Mouse (Mus musculus): ENCODE data around the gene Armc2. TPM values are rescaled to one million over a fixed set of nuclear protein-coding genes. Genes with fewer than 3 reads are reported as not detected.
A peak's percentile ranks its signal among the peaks of the same experiment; 100 is the strongest.

Armc2 gene
- polyA plus RNA-seq, 1 experiment: 10.2 TPM

DNA sequence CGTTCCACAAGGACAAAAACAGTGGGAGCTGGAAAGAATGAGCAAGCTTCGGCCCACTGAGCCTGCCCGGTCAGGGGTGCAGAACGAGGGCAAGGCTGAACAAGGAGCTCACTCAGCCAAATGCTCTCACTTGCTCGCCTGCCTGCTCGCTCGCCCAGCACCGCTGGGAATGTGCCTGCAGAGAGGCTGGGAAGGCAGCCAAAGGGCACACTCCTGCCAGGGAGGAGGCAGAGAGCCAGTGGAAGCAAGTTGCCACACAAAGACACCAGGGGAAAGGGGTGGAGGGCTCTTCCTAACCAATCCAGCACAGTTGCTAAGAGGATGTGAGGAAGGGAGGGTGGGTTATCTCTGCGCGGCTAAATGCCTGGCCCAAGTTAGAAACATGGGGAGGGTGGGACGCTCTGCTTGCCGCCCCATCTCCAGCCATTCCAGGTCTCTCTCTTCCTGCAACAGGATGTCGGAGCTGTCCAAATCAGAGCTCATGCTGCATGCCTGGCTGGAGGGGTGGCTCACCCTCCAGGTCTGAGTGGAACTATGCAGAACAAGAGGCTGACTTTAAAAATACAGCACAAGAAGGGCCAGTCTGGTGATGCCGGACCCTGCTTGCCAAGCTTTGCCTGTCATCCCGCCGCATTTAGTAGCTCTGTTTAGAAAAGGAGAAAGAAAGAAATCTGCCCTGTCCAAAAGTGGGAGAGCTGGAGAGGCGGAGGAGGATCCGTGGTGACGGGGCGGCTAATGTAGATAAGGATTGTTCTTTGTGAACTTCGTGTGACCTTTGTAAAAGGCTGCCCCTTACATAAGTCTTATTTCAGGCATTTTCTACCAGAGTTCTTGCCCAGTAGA lies 83.4 kb downstream of the Armc2 start:
- DNase-seq (ENCODE audit: low read depth): peak; percentile 98
- TF ChIP-seq CTCF (IDR thresholded peaks at IDR 0.05; ENCODE audit: borderline replicate concordance, extremely low read depth, insufficient read depth, insufficient read length) (no peak), POLR2A (IDR thresholded peaks at IDR 0.05; ENCODE audit: borderline replicate concordance, extremely low read depth, insufficient read depth, insufficient read length, poor library complexity, severe bottlenecking) (no peak)

DNA sequence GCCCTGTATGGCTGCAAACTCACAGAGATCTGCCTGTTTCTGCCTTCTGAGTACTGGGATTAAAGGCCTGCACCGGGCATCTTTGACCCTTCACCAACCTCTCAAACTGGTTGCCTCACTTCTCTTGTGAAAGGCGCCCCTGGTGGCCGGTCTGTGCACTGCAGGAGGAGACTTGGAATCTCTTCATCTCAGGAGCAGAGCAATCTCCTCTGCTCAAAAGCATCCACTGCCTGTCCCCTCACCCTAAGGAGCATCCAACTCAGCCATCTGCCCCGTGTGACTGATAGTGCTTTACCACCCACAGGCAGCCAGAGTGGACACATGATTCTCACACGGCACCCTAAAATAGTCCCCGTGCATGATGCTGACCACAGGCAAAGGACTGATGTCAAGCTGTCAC lies 84.7 kb downstream of the Armc2 start:
- peak; percentile 67 for TF ChIP-seq CTCF (IDR thresholded peaks at IDR 0.05; ENCODE audit: borderline replicate concordance, extremely low read depth, insufficient read depth, insufficient read length)
- no peak for TF ChIP-seq POLR2A (IDR thresholded peaks at IDR 0.05; ENCODE audit: borderline replicate concordance, extremely low read depth, insufficient read depth, insufficient read length, poor library complexity, severe bottlenecking)
- DNase-seq (ENCODE audit: low read depth): peak; percentile 31

DNA sequence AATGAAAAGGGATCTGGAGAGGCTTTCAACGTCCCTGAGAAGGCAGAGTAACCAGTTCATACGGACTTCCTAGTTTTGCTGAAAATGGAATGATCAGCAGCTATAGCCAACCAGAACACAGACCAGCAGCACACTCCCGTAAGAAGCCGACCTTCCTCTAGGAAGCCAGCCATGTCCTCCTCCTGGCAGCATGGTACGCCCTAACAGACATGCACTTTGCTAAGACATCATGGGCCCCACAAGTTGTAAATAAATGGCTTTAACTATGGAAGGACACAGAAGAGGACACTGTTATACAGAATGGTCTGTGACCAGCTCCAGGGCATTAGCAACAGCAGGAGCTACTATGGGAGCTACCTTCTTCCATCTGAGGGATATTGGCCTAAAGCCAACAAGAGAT lies 85.3 kb downstream of the Armc2 start:
- DNase-seq (ENCODE audit: low read depth): no peak
- TF ChIP-seq CTCF (IDR thresholded peaks at IDR 0.05; ENCODE audit: borderline replicate concordance, extremely low read depth, insufficient read depth, insufficient read length) (no peak), POLR2A (IDR thresholded peaks at IDR 0.05; ENCODE audit: borderline replicate concordance, extremely low read depth, insufficient read depth, insufficient read length, poor library complexity, severe bottlenecking) (no peak)

DNA sequence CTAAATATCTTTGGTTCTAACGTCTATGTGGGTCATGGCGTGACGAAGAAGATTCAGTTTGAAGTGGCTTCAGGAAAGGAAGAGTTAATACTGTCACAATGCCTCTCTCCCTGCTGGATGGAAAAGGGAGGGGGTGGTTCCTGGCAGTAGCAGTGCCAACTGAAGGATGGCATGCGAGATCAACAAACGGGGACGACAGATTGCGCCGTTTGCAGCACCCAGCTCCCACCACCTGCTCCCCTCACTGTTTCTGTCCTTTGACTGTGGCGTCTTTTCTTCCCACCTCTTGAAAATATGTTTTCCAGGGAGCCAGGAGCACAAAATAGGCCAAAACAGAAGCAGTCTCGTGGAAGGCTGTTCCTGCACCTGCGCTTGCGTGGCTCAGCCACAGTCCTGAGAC lies 86.3 kb downstream of the Armc2 start:
- no peak for TF ChIP-seq POLR2A (IDR thresholded peaks at IDR 0.05; ENCODE audit: borderline replicate concordance, extremely low read depth, insufficient read depth, insufficient read length, poor library complexity, severe bottlenecking)
- TF ChIP-seq CTCF (IDR thresholded peaks at IDR 0.05; ENCODE audit: borderline replicate concordance, extremely low read depth, insufficient read depth, insufficient read length): no peak
- DNase-seq (ENCODE audit: low read depth): peak; percentile 94

DNA sequence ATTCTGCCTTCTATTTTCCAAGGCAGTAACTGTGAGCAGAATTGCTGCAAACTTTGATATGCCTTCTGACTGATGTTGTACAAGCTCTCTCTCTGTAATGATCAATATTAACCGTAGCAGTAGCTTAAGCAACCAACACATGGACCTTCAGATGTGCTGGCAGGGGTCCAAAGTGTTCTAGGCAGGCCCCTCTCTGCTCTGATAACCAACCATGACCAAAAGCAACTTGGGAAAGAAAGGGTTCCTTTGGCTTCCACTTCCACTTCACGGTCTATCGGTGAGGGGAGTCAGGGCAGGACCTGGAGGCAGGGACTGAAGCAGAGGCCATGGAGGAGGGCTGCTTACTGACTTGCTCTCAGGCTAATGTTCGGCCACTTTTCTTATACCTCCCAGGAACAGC lies 87.3 kb downstream of the Armc2 start:
- no peak for TF ChIP-seq POLR2A (IDR thresholded peaks at IDR 0.05; ENCODE audit: borderline replicate concordance, extremely low read depth, insufficient read depth, insufficient read length, poor library complexity, severe bottlenecking)
- TF ChIP-seq CTCF (IDR thresholded peaks at IDR 0.05; ENCODE audit: borderline replicate concordance, extremely low read depth, insufficient read depth, insufficient read length): no peak
- DNase-seq (ENCODE audit: low read depth): peak; percentile 43

DNA sequence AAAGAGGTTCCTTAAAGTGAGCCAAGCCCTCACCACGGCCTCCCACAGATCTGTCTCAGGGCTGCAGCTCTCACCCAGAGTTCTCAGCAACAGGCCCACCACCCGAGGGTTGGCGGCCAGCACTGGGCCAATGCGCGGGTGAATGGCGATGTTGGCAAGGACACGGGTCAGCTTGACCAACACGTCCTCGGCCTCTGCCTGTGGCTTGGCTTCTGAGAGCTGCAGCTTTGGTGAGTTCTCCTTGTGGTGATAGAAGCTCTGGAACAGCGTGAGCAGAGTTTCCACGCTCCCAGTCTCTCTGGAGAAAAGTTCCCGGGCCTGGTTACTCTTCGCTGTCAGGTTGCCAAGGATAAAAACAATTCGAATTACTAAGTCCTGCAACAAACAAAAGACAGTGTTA lies 91.5 kb downstream of the Armc2 start:
- TF ChIP-seq POLR2A (IDR thresholded peaks at IDR 0.05; ENCODE audit: borderline replicate concordance, extremely low read depth, insufficient read depth, insufficient read length, poor library complexity, severe bottlenecking): no peak
- peak; percentile 36 for DNase-seq (ENCODE audit: low read depth)

DNA sequence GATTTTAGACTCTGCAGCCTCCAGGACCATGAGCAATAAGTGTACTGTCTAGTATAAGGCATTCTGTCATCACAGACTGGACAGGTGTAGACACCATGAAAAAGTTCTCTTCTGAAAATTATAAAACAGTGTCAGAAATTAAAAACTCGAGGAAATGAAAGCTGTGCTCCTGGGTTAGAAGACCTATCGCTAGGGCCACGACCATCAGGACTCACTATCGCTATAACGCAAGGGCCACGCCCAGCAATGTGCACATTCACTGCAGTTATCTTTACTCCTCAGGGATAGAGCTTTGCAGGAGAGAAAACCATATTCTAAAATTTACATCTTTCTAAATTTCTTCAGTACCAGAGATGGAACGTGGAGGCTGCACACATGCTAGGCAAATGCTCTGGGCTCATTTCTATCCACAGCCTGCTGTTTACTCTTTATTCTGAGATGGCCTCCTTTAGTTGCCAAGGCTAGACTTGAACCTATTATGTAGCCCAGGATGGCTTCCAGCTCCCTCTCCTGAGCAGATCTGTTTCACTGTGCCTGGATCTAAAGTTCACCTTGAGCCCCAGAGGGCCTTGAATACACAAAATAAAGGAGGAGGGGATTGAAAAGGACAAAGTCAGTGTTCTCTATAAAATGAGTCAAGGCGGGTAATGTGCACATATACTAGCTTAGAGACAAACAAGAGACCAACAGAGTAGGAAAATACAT lies 105.8 kb downstream of the Armc2 start:
- DNase-seq (ENCODE audit: low read depth): no peak
- no peak for TF ChIP-seq POLR2A (IDR thresholded peaks at IDR 0.05; ENCODE audit: borderline replicate concordance, extremely low read depth, insufficient read depth, insufficient read length, poor library complexity, severe bottlenecking)
- no peak for TF ChIP-seq CTCF (IDR thresholded peaks at IDR 0.05; ENCODE audit: borderline replicate concordance, extremely low read depth, insufficient read depth, insufficient read length)

DNA sequence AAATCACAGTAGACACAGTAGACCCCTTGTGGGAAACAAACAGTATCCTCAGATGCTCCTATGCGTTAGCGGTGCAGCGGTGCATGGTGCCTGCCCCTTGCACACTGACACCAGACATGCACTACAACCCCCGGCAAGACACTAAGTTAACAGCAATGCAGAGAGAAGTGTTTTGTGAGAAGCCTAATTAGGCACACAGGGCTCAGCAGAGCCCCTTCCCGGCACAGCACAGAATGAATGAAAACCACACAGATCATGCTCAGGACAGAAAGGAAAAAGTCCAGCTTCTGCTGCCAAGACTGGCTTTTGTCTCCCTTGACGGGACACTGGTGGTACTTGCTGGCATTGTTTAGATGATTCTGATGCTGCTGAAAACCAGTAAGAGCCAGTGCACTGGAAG lies 109.3 kb downstream of the Armc2 start:
- TF ChIP-seq POLR2A (IDR thresholded peaks at IDR 0.05; ENCODE audit: borderline replicate concordance, extremely low read depth, insufficient read depth, insufficient read length, poor library complexity, severe bottlenecking) (no peak), CTCF (IDR thresholded peaks at IDR 0.05; ENCODE audit: borderline replicate concordance, extremely low read depth, insufficient read depth, insufficient read length) (no peak)
- DNase-seq (ENCODE audit: low read depth): peak; percentile 79

DNA sequence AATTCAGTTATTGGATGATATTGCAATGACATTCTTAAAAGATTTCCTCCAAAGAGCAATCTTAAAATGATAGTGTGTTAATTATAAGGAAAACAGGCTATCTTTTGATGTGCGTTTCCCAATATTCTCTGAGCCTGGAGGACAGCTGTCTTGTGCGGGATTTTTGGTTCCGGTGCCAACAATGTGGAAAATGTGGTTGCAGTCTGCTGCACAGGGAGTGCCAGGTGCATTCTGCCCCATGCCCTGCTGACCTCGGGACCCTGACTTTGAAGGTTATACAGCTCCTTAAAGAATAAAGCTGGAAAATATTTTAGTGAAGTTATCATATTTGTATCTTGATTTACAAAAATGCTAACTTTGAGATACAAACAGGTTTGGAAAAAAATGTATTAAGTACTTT lies 110.3 kb downstream of the Armc2 start:
- DNase-seq (ENCODE audit: low read depth): no peak
- no peak for TF ChIP-seq POLR2A (IDR thresholded peaks at IDR 0.05; ENCODE audit: borderline replicate concordance, extremely low read depth, insufficient read depth, insufficient read length, poor library complexity, severe bottlenecking)
- no peak for TF ChIP-seq CTCF (IDR thresholded peaks at IDR 0.05; ENCODE audit: borderline replicate concordance, extremely low read depth, insufficient read depth, insufficient read length)

DNA sequence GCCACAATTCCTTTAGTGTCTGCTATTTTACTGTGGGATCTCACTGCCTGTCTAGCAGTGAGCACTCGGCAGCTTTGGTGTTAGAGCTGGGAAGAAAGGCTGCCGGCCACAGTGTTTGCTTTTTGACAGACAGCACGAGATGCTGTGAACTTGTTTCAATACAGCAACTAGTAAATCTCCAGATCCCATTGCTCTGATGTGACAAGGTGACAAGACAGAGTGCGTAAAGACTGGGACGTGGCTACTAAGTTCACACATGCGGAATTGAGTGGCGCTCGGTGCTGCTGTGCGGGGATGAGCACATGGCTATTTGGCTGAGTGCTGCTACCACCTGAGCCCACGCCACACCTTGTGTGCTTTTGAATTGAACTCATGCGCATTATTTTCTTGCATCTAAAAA lies 110.8 kb downstream of the Armc2 start:
- DNase-seq (ENCODE audit: low read depth): peak; percentile 76
- no peak for TF ChIP-seq POLR2A (IDR thresholded peaks at IDR 0.05; ENCODE audit: borderline replicate concordance, extremely low read depth, insufficient read depth, insufficient read length, poor library complexity, severe bottlenecking)
- TF ChIP-seq CTCF (IDR thresholded peaks at IDR 0.05; ENCODE audit: borderline replicate concordance, extremely low read depth, insufficient read depth, insufficient read length): no peak

DNA sequence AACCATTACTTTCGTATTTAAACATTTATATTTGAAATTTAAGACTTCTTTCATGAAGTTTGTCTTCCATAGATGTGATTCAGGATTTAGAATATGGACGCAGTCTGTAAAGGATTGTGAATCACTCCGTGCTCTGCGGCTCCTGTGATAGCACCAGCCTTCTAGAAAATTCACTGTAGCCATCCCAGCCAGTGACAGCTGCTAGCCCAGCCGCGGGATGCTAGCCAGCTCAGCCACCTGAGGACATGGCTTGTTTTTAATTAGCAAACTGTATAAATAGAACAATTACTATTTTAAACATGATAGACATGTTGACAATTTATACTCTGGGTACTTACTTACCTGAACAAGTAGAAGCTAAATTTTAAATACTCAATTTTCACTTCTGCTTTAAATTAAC lies 116.4 kb downstream of the Armc2 start:
- no peak for DNase-seq (ENCODE audit: low read depth)
- TF ChIP-seq POLR2A (IDR thresholded peaks at IDR 0.05; ENCODE audit: borderline replicate concordance, extremely low read depth, insufficient read depth, insufficient read length, poor library complexity, severe bottlenecking) (no peak), CTCF (IDR thresholded peaks at IDR 0.05; ENCODE audit: borderline replicate concordance, extremely low read depth, insufficient read depth, insufficient read length) (no peak)

DNA sequence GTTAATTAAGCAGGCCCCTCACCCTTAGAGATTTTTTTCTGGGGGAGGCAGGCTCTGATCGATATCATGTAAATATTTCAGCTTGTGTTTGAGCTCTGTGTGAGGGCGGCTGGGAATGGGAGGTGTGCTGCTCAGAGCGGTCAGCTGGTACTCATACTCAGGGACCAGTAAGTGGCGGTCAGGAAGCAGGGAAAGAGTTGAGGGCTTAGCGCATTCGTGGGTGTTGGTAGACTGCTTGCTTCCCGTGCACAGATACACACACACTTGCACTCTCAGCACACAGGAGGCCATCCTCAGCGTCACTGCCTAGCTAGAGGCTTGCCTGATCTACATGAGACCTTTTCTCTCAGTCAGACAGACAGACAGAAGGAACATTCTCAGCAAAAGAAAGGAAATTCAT lies 116.8 kb downstream of the Armc2 start:
- TF ChIP-seq POLR2A (IDR thresholded peaks at IDR 0.05; ENCODE audit: borderline replicate concordance, extremely low read depth, insufficient read depth, insufficient read length, poor library complexity, severe bottlenecking): no peak
- TF ChIP-seq CTCF (IDR thresholded peaks at IDR 0.05; ENCODE audit: borderline replicate concordance, extremely low read depth, insufficient read depth, insufficient read length): no peak
- no peak for DNase-seq (ENCODE audit: low read depth)
